Mouse (Mus musculus) liver, adult 2 months (tissue): ENCODE results near the gene Cpne8. TPM values are rescaled to one million over a fixed set of nuclear protein-coding genes. Genes with fewer than 3 reads are reported as not detected.

ENCODE experiments used
- DNase-seq: peaks from one replicate; pipeline ENCODE4 v3.0.0-alpha.2; 2011; ENCODE audit warnings: low read depth, low spot score; ENCODE audit errors: extremely low read depth
- H3K27ac ChIP-seq: fragments of 200-500 bp; replicated peaks from 2 replicates; pipeline ENCODE4 v1.5.1; 2012; ENCODE audit warnings: low read depth, mild to moderate bottlenecking, control low read depth, inconsistent platforms, low read length; ENCODE audit not compliant: insufficient read depth
- H3K27me3 ChIP-seq: fragments of 200-500 bp; 2 replicates; pipeline ENCODE4 v1.6.1; 2012; ENCODE audit warnings: mild to moderate bottlenecking, moderate library complexity, low read length, inconsistent platforms; ENCODE audit not compliant: control insufficient read depth, insufficient read depth
- H3K36me3 ChIP-seq: fragments of 200-500 bp; 2 replicates; pipeline ENCODE4 v1.6.1; 2012; ENCODE audit warnings: low read length, inconsistent platforms; ENCODE audit not compliant: control insufficient read depth, insufficient read depth
- H3K4me1 ChIP-seq: fragments of 200-500 bp; 2 replicates; pipeline ENCODE4 v1.6.1; 2011; ENCODE audit warnings: low read length; ENCODE audit not compliant: control insufficient read depth, insufficient read depth
- H3K4me3 ChIP-seq: fragments of 200-500 bp; 2 replicates; pipeline ENCODE4 v1.5.1; 2011; ENCODE audit warnings: low read depth, mild to moderate bottlenecking, control low read depth, low read length, moderate library complexity; ENCODE audit not compliant: insufficient read depth
- H3K79me2 ChIP-seq: fragments of 200-500 bp; 2 replicates; pipeline ENCODE4 v1.6.1; 2012; ENCODE audit warnings: inconsistent platforms, mild to moderate bottlenecking, low read length, moderate library complexity; ENCODE audit not compliant: control insufficient read depth, insufficient read depth
- H3K9ac ChIP-seq: fragments of 200-500 bp; 2 replicates; pipeline ENCODE4 v1.6.1; 2012; ENCODE audit warnings: low read depth, mild to moderate bottlenecking, control low read depth, inconsistent platforms, low read length
- CTCF ChIP-seq: fragments of 200-500 bp; IDR thresholded peaks from 2 replicates; pipeline ENCODE4 v1.5.1; 2011; ENCODE audit warnings: low read depth, low read length, control low read depth
- POLR2A ChIP-seq: fragments of 200-500 bp; IDR thresholded peaks from 2 replicates; pipeline ENCODE4 v1.6.1; 2011; ENCODE audit warnings: low read length, control low read depth; ENCODE audit not compliant: insufficient read depth; ENCODE audit errors: extremely low read depth
- WGBS: fragments of 180-500 bp; shearing (Covaris S2); methylation state at CpG from one replicate; pipeline ENCODE4 v1.1.7; 2018; 5-methylcytosine and 5-hydroxymethylcytosine counted together
- polyA plus RNA-seq: library from polyadenylated mRNA; depleted of rRNA; stranded (reverse); fragments of >200 nt; gene quantifications from 2 replicates; pipeline ENCODE4 v1.2.3, GENCODE M21; 2012
- total RNA-seq: library from RNA; depleted of rRNA; stranded (reverse); fragments of >200 nt; gene quantifications from 2 replicates; pipeline ENCODE4 v1.2.3, GENCODE M21; 2014

Gene Cpne8
- total and polyA plus RNA-seq, 2 experiments: 3.3 to 4.3 TPM

DNA sequence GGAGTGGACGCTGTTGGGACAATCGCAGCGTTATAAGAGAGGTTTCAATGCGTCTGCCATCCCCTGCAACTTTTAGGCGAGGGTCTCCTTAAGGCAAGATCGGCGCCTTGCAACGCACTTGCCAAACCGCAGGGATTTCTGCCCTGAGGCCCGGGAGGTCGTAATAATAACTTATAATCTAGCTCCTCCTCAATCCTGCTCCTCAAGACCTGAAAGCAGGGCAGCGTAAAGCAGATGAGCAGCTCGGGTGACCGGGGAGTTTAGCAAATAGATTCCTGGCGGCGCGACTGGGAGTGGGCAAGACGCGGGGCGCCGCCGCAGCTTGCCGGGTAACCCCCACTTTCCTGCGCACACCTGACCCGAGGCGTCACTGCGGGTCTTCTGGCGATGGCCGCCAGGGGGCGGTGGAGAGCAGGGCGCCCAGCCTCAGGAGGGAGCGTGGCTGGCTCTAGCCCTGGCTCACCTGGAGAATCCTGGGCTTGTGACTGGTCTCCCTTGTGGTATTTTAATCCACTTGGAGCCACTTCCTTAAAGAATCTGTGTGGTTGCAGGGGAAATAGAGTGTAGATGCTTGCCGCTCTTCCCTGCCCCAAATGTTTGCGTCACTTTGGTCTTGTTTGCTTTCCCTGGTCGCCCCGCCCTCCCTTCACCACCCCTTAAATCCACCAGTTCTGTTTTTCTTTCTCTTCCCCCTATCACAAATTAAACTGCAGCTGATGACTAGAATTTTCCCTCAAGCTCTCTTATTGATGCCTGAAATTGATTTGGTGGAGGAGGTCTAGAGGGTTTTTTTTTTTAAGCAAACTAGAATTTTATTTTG, 738 bp upstream of the Cpne8 start:
- Histone ChIP-seq H3K79me2 (no peaks in the 10 kb centered on the region), H3K27ac (peak overlapping the region; percentile 11; the same call in 1 of the 2 replicates), H3K27me3 (no peaks in the 10 kb centered on the region), H3K4me3 (peak overlapping the region; percentile 70), H3K9ac (peak overlapping the region; percentile 53), H3K4me1 (no peaks in the 10 kb centered on the region), H3K36me3 (no peaks in the 10 kb centered on the region)
- TF ChIP-seq CTCF (peak; percentile 95), POLR2A (no peak)
- peak; percentile 22 for DNase-seq
- WGBS: 2% methylated on average over 36 of the region's 36 CpGs

DNA sequence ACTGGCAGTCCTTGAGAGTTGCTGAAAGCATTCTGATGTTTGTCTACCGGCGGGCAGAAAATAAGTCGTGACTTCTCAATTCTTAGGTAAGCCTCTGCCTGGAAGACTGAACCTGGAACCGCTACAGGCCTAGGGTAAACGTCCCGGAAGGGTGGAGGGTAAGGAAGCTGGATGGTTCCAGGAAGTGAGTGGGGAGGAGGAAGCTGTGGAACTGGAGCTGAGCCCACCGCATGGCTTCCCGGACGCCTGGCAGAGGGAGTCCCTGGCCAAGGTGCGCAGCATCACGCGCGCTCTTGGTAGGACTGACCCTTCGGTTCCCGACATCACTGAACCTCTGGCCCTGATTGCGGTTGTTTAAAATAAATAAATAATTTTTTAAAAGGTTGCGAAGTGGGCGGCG, 744 bp downstream of the Cpne8 start:
- H3K4me3 ChIP-seq: peak overlapping the region; percentile 51
- 0 out of 2 replicates have a peak overlapping the region, but pooled peaks have one; percentile 2 for H3K9ac ChIP-seq
- WGBS: 4% methylated on average over 19 of the region's 19 CpGs
- no peaks in the 10 kb centered on the region for H3K27me3 ChIP-seq
- H3K36me3 ChIP-seq: no peaks in the 10 kb centered on the region
- no peaks in the 10 kb centered on the region for H3K4me1 ChIP-seq
- peak overlapping the region; percentile 18; the same call in 1 of the 2 replicates for H3K27ac ChIP-seq
- peak; percentile 7 for DNase-seq
- no peaks in the 10 kb centered on the region for H3K79me2 ChIP-seq
- TF ChIP-seq POLR2A (no peak), CTCF (no peak)

DNA sequence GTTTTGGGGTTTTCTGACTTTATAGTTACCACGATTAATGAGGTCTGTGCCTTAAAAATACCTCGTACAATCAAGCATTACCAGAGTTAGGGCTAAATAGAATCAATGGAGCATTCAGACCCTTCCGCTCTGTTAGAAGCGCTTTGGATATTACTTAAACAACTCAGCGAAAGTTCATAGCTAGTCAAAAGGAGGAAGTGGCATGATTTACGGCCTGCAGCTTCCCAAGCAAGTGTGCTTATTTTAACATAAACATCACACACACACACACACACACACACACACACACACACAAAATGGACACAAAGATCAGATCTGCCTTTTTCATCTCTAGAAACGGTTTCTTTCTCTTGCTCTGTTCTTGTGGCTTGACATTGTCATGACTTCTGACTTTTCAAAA, 9.7 kb downstream of the Cpne8 start:
- Histone ChIP-seq H3K9ac (no peak overlapping the region), H3K27ac (no peak overlapping the region), H3K27me3 (no peaks in the 10 kb centered on the region), H3K4me3 (no peak overlapping the region), H3K4me1 (no peaks in the 10 kb centered on the region), H3K79me2 (peaks cover 3% of the 10 kb centered on the region; the same call in 1 of the 2 replicates), H3K36me3 (no peaks in the 10 kb centered on the region)
- no peak for DNase-seq
- no peak for TF ChIP-seq POLR2A
- no peak for TF ChIP-seq CTCF
- 84% methylated on average over 7 of the region's 7 CpGs for WGBS

DNA sequence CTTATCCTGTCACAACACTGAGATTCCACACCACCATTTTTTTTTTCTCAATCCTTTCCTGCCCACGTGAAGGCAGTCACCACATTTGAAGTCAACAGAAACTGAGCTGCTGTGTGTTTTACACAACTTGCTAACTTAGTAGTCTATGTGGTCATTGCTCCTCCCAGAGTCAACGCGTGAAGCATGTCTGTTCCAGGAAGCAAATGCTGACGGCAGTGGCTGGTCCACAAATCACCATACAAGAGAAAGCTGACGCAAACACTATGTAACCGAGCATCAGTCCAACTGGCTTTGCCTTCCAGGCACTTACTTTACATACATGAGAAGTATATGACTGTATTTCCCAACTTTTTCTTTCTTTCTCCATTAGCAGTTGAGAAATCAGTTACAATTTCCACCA, 12.3 kb downstream of the Cpne8 start:
- Histone ChIP-seq H3K4me1 (no peaks in the 10 kb centered on the region), H3K4me3 (no peak overlapping the region), H3K27me3 (no peaks in the 10 kb centered on the region), H3K36me3 (no peaks in the 10 kb centered on the region), H3K27ac (no peak overlapping the region), H3K9ac (no peak overlapping the region), H3K79me2 (no peaks in the 10 kb centered on the region; the same call in 1 of the 2 replicates)
- WGBS: 79% methylated on average over 6 of the region's 6 CpGs
- TF ChIP-seq POLR2A: no peak
- no peak for TF ChIP-seq CTCF
- DNase-seq: no peak

DNA sequence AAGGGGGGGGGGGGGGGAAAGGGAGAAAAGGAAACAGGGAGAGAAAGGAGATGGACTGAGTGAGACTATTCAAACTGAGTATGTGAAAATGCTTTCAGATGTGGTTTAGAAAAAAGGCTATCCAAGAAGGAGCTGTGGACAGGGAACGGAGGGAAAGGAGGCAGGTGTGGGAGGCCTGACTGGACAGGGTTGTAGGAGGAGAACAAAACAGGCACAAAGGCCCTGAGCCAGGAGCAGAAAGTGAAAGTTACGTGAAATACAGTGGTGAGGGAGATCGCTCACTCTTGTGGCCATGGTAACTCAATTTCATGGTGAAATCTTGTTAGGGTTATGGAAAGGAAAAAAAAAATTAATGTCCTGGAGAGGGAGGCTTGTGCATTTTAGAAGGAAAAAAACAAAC, 14.6 kb downstream of the Cpne8 start:
- Histone ChIP-seq H3K79me2 (no peaks in the 10 kb centered on the region; the same call in 1 of the 2 replicates), H3K27me3 (no peaks in the 10 kb centered on the region), H3K4me3 (no peak overlapping the region), H3K27ac (no peak overlapping the region), H3K4me1 (no peaks in the 10 kb centered on the region), H3K36me3 (no peaks in the 10 kb centered on the region), H3K9ac (no peak overlapping the region)
- no peak for DNase-seq
- WGBS: 82% methylated on average over 3 of the region's 3 CpGs
- TF ChIP-seq CTCF: no peak
- TF ChIP-seq POLR2A: no peak

DNA sequence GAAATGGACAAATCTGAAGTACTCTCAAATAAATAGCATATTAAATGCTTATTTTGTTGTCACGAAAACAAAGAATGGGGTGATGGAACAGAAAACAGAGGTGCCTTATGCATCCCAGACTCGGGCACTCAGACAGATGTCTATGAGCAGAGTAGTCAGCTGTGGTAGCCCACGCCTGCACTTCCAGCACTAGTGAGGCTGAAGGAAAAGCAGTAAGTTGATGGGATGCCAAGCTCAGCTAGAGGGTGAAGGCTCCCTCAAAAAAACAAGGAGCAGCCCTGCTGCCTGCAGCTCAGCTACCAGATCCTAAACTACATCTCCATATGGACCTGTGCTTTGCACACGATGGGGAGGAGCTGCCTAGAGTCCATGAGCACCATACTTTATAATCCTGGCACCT, 15.6 kb downstream of the Cpne8 start:
- Histone ChIP-seq H3K4me3 (no peak overlapping the region), H3K36me3 (no peaks in the 10 kb centered on the region), H3K4me1 (no peaks in the 10 kb centered on the region), H3K9ac (no peak overlapping the region), H3K79me2 (no peaks in the 10 kb centered on the region; the same call in 1 of the 2 replicates), H3K27me3 (no peaks in the 10 kb centered on the region), H3K27ac (no peak overlapping the region)
- no peak for DNase-seq
- 82% methylated on average over 4 of the region's 4 CpGs for WGBS
- no peak for TF ChIP-seq CTCF
- TF ChIP-seq POLR2A: no peak
